Comparison of ENCODE assay signal across 8 mouse cellular contexts in the genomic region with DNA sequence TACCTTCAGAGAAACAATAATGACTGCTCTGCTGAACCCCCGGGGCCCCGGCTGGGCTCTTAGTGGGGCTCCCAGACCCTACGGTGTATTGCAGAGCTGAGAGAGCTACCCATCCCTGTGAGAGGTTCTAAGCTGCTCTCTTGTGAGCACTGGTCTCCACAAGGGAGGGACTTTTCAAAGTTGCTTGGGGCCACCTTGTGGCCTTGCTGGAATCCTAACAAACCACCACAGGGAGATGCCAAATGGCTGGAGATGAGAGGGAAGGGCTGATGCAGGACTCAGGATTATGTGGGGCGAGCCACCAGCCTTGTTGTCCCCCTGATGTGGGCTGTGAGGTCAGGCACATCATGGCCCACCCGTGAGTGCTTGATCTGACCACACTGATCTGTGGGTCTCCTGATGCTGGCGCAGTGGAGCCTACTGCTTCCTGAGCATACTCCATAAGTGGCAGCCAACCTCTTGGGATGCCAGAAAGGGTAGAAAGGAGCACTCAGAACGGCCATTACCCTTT. TPM values are rescaled to one million over a fixed set of nuclear protein-coding genes. Genes with fewer than 3 reads are reported as not detected.
DNase-seq lines count a peak whose midpoint lies in the region; ATAC-seq and TF ChIP-seq lines count a peak whose summit lies in the region.
"Had no signal": no experiment of that assay in that cellular context is flagged by ENCODE, and none has a peak within 500 bp of the region (broad histone marks: within the 10 kb centered on the region; RNA-seq: fewer than 3 reads in every experiment).

No protein-coding gene starts in this region.

- TF ChIP-seq CTCF in left cerebral cortex, adult 2 months (IDR thresholded peaks at IDR 0.05), result peak; percentile 11
- no peak for TF ChIP-seq CTCF in thymus, adult 2 months (IDR thresholded peaks at IDR 0.05; ENCODE audit: borderline replicate concordance, control insufficient read depth, extremely low read depth, insufficient read depth, low read length, poor library complexity)

- ATAC-seq in heart, embryonic 11.5 days (replicated peaks; ENCODE audit: insufficient number of reproducible peaks, low FRiP score, low TSS enrichment), result no peak
- ATAC-seq in limb, embryonic 14.5 days (ENCODE audit: low FRiP score, low read depth), result no peak
- ATAC-seq in stomach, embryonic 15.5 days (ENCODE audit: insufficient read depth, low FRiP score, low read depth), result no peak

- no peak overlapping the region for H3K4me3 ChIP-seq in left cerebral cortex, adult 2 months
- H3K4me3 ChIP-seq in heart, embryonic 11.5 days (ENCODE audit: low read depth, low read length), result no peak overlapping the region
- no peak overlapping the region for H3K4me3 ChIP-seq in limb, embryonic 14.5 days (replicated peaks; ENCODE audit: low read length)
- no peak overlapping the region for H3K4me3 ChIP-seq in stomach, embryonic 15.5 days (replicated peaks)
- H3K4me3 ChIP-seq in thymus, adult 2 months (ENCODE audit: control insufficient read depth, insufficient read depth, low read length), result no peak overlapping the region
- H3K4me3 ChIP-seq: myocyte had no signal

- intact Hi-C loops in left cerebral cortex, adult 2 months (cut with DNase I), result no loop called here
- intact Hi-C loops in left cerebral cortex, postnatal 10 days (cut with DNase I), result no loop called here

- H3K36me3 ChIP-seq in heart, embryonic 11.5 days (ENCODE audit: control insufficient read depth, insufficient read depth, low read length), result peaks cover 6% of the 10 kb centered on the region; the same call in 1 of the 2 replicates
- H3K36me3 ChIP-seq in limb, embryonic 14.5 days (ENCODE audit: control insufficient read depth, insufficient read depth, low read length), result peaks cover 68% of the 10 kb centered on the region
- H3K36me3 ChIP-seq in stomach, embryonic 15.5 days, result peaks cover 18% of the 10 kb centered on the region
- H3K36me3 ChIP-seq in thymus, adult 2 months (ENCODE audit: control insufficient read depth, insufficient read depth, low read length), result no peaks in the 10 kb centered on the region

- no peaks in the 10 kb centered on the region for H3K9me3 ChIP-seq in heart, embryonic 11.5 days (replicated peaks; ENCODE audit: control insufficient read depth, low read length)
- H3K9me3 ChIP-seq in limb, embryonic 14.5 days (ENCODE audit: control insufficient read depth, low read length), result no peaks in the 10 kb centered on the region
- H3K9me3 ChIP-seq in stomach, embryonic 15.5 days, result no peaks in the 10 kb centered on the region

- 75% methylated on average over 7 of the region's 7 CpGs for WGBS in heart, embryonic 11.5 days (ENCODE audit: insufficient replicate concordance)
- WGBS in limb, embryonic 14.5 days, result 76% methylated on average over 7 of the region's 7 CpGs
- WGBS in stomach, embryonic 15.5 days, result 82% methylated on average over 7 of the region's 7 CpGs
- 92% methylated on average over 7 of the region's 7 CpGs for WGBS in thymus, adult 2 months

- DNase-seq in left cerebral cortex, adult 2 months (ENCODE audit: extremely low spot score in 1 of 2, low spot score in 2 of 2), result no peak
- DNase-seq in left cerebral cortex, postnatal 10 days (ENCODE audit: extremely low spot score in 1 of 2, low spot score in 2 of 2), result no peak
- no peak for DNase-seq in limb, embryonic 14.5 days (ENCODE audit: low spot score)
- no peak for DNase-seq in thymus, adult 2 months
- DNase-seq in T-cell, adult 2 months (ENCODE audit: low spot score), result no peak

- TF ChIP-seq POLR2A in limb, embryonic 14.5 days (IDR thresholded peaks at IDR 0.05; ENCODE audit: borderline replicate concordance, extremely low read depth, insufficient read depth, insufficient read length), result no peak
- TF ChIP-seq POLR2A in thymus, adult 2 months (IDR thresholded peaks at IDR 0.05; ENCODE audit: control insufficient read depth, extremely low read depth, insufficient read depth, low read length, poor library complexity), result no peak

- H3K9ac ChIP-seq in heart, embryonic 11.5 days (ENCODE audit: low read depth, low read length), result no peak overlapping the region
- H3K9ac ChIP-seq in limb, embryonic 14.5 days (ENCODE audit: low read depth, low read length, severe bottlenecking), result no peak overlapping the region
- H3K9ac ChIP-seq in stomach, embryonic 15.5 days, result no peak overlapping the region

- no peaks in the 10 kb centered on the region for H3K27me3 ChIP-seq in heart, embryonic 11.5 days (ENCODE audit: control insufficient read depth, insufficient read depth, low read length)
- no peaks in the 10 kb centered on the region for H3K27me3 ChIP-seq in limb, embryonic 14.5 days (ENCODE audit: control insufficient read depth, insufficient read depth, low read length)
- H3K27me3 ChIP-seq in stomach, embryonic 15.5 days (replicated peaks), result no peaks in the 10 kb centered on the region
- H3K27me3 ChIP-seq in thymus, adult 2 months (ENCODE audit: control insufficient read depth, insufficient read depth, low read length), result no peaks in the 10 kb centered on the region

- H3K4me1 ChIP-seq in heart, embryonic 11.5 days (ENCODE audit: control insufficient read depth, insufficient read depth, low read length), result peaks cover 33% of the 10 kb centered on the region
- H3K4me1 ChIP-seq in limb, embryonic 14.5 days (ENCODE audit: control insufficient read depth, insufficient read depth, low read length), result peaks cover 19% of the 10 kb centered on the region
- H3K4me1 ChIP-seq in stomach, embryonic 15.5 days, result peaks cover 26% of the 10 kb centered on the region
- peaks cover 11% of the 10 kb centered on the region for H3K4me1 ChIP-seq in thymus, adult 2 months (replicated peaks; ENCODE audit: control insufficient read depth, insufficient read depth, low read length)

- H3K4me2 ChIP-seq in heart, embryonic 11.5 days, result peak overlapping the region; percentile 33
- H3K4me2 ChIP-seq in limb, embryonic 14.5 days (replicated peaks; ENCODE audit: low read depth, low read length, severe bottlenecking), result no peak overlapping the region
- H3K4me2 ChIP-seq in stomach, embryonic 15.5 days, result no peak overlapping the region

- H3K27ac ChIP-seq in left cerebral cortex, adult 2 months, result no peak overlapping the region
- no peak overlapping the region for H3K27ac ChIP-seq in heart, embryonic 11.5 days (ENCODE audit: low read depth, low read length)
- H3K27ac ChIP-seq in limb, embryonic 14.5 days (replicated peaks; ENCODE audit: low read depth, low read length), result 0 out of 2 replicates have a peak overlapping the region, but pooled peaks have one; percentile 67
- peak overlapping the region; percentile 82 for H3K27ac ChIP-seq in stomach, embryonic 15.5 days
- no peak overlapping the region for H3K27ac ChIP-seq in thymus, adult 2 months (ENCODE audit: control insufficient read depth, insufficient read depth, low read length)

RNA-seq across cellular contexts. Expression of a gene that starts 58.8 kb away (rescaled TPM):
- total RNA-seq in left cerebral cortex, adult 2 months (2021), result 10 to 100 TPM; 24.7 to 24.8 TPM
- total RNA-seq in left cerebral cortex, postnatal 10 days (2021), result 10 to 100 TPM; 23.2 to 28.4 TPM
- polyA plus RNA-seq in heart, embryonic 11.5 days (2014; fragmentation: Nextera tagmentation; extraction: Ambion mirVana), result 3.1 and 3.3 TPM in 2 replicates
- 24.4 and 30.0 TPM in 2 replicates for polyA plus RNA-seq in limb, embryonic 14.5 days (2012; rRNA removed)
- 6.5 and 8.0 TPM in 2 replicates for polyA plus RNA-seq in limb, embryonic 14.5 days (2014; fragmentation: Nextera tagmentation; extraction: Ambion mirVana)
- 11.0 and 11.5 TPM in 2 replicates for polyA plus RNA-seq in stomach, embryonic 15.5 days (2015; fragmentation: Nextera tagmentation; extraction: Ambion mirVana)
- 17.1 and 17.9 TPM in 2 replicates for polyA plus RNA-seq in thymus, adult 2 months (2012; rRNA removed)

Comparison
In these comparisons a context has a peak if more than half of its experiments do, and no peak if none do; other contexts are left out.
1. H3K27ac ChIP-seq: peak in limb, embryonic 14.5 days (single experiment) and stomach, embryonic 15.5 days (single experiment); none in left cerebral cortex, adult 2 months (single experiment), heart, embryonic 11.5 days (single experiment) and thymus, adult 2 months (single experiment).